Mouse (Mus musculus) hindbrain, postnatal 0 days (tissue): ENCODE measurements at regions not wholly inside any gene's neighbourhood (a gene's known extent, or its start where the extent isn't known, plus 50 kb on each side); places are given as distances from the start of the nearest gene placed in this dataset.

Experiments
- ATAC-seq: fragments of 200-750 bp; cut with Nextera tagmentation; 2 replicates; pipeline ENCODE4 v1.8.0; 2017; ENCODE audit warnings: mild to moderate bottlenecking, moderate TSS enrichment, moderate library complexity
- DNase-seq: peaks from one replicate; pipeline ENCODE4 v3.0.0-alpha.2; 2015; ENCODE audit warnings: low spot score
- H3K27ac ChIP-seq: fragments of 300-500 bp; sonication (generic); 2 replicates; pipeline ENCODE4 v1.5.1; 2014; ENCODE audit warnings: mild to moderate bottlenecking
- H3K27me3 ChIP-seq: fragments of 300-500 bp; sonication (generic); 2 replicates; pipeline ENCODE4 v1.6.1; 2014; ENCODE audit warnings: low read length, mixed read lengths; ENCODE audit not compliant: insufficient read depth
- H3K36me3 ChIP-seq: fragments of 300-500 bp; sonication (generic); 2 replicates; pipeline ENCODE4 v1.6.1; 2014; ENCODE audit warnings: low read length, mixed read lengths; ENCODE audit not compliant: insufficient read depth
- H3K4me1 ChIP-seq: fragments of 300-500 bp; sonication (generic); 2 replicates; pipeline ENCODE4 v1.6.1; 2014; ENCODE audit warnings: antibody characterized with exemption, low read length, mixed read lengths; ENCODE audit not compliant: insufficient read depth
- H3K4me2 ChIP-seq: fragments of 300-500 bp; sonication (generic); 2 replicates; pipeline ENCODE4 v1.6.1; 2014; ENCODE audit warnings: low read depth, mild to moderate bottlenecking, low read length, moderate library complexity, mixed read lengths
- H3K4me3 ChIP-seq: fragments of 300-500 bp; sonication (generic); 2 replicates; pipeline ENCODE4 v1.5.1; 2014; ENCODE audit warnings: low read length
- H3K9ac ChIP-seq: fragments of 300-500 bp; sonication (generic); replicated peaks from 2 replicates; pipeline ENCODE4 v1.6.1; 2014; ENCODE audit warnings: mild to moderate bottlenecking, low read length, moderate library complexity, mixed read lengths
- H3K9me3 ChIP-seq: fragments of 300-500 bp; sonication (generic); 2 replicates; pipeline ENCODE4 v1.6.1; 2016; ENCODE audit warnings: low read length, mixed read lengths
- CTCF ChIP-seq: IDR thresholded peaks from 2 replicates; pipeline ENCODE4 v1.5.1; 2016; ENCODE audit warnings: antibody characterized with exemption, control low read depth, low read depth
- WGBS: fragments of 180-500 bp; shearing (Covaris S2); extraction: QIAGEN DNeasy Blood & Tissue Kit; methylation state at CpG from one replicate; pipeline ENCODE4 v1.1.7; 2014; 5-methylcytosine and 5-hydroxymethylcytosine counted together

- H3K27me3 ChIP-seq = no peaks in the 10 kb centered on the region
- H3K9ac ChIP-seq = no peak overlapping the region
- no peaks in the 10 kb centered on the region for H3K4me1 ChIP-seq
- TF ChIP-seq CTCF = no peak
- H3K9me3 ChIP-seq = no peaks in the 10 kb centered on the region
- H3K4me3 ChIP-seq = no peak overlapping the region
- DNase-seq (no peak), ATAC-seq (no peak)
- H3K4me2 ChIP-seq = no peak overlapping the region
- whole genome bisulfite sequencing = 62% methylated on average over 1 of the region's 1 CpGs
- H3K36me3 ChIP-seq = no peaks in the 10 kb centered on the region
- no peak overlapping the region for H3K27ac ChIP-seq
These were observed 519.3 kb upstream of the Dsel start for GRCm38 (mm10) chr1:112384015-112384414.

DNA sequence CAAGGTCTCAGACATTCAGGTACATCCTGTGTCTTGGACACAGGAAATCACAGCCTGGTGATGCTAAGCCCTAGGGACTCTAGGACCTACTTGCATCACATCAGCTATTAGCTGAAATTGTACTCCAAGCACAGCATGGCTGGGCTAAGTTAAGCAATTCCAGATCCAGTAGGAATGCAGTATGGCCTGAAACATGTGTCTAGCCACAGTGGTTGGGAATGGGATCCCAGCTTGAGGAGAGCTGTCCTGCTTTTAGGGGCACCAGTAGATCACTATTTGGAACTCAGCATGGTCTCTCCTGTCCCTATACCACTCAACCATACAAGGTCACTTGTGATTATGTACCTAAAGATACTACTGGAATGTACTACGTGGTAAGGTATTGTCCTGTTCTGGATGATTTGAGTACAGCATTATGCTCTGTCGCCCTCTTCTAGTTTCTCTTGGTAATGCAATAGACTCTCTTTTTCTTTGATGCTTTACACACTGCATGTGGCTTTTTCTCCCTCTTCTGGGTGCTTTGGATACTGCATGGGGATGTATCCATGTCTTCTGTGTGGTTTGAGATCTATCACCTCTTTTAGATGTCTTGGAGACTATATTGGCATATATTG, 515.0 kb upstream of the Dsel start:
- H3K9me3 ChIP-seq = no peaks in the 10 kb centered on the region
- H3K27ac ChIP-seq = no peak overlapping the region
- TF ChIP-seq CTCF = peak; percentile 99
- H3K4me2 ChIP-seq = no peak overlapping the region
- H3K4me1 ChIP-seq = no peaks in the 10 kb centered on the region
- DNase-seq = peak; percentile 88
- no peaks in the 10 kb centered on the region for H3K36me3 ChIP-seq
- peak; percentile 88 for ATAC-seq
- no peak overlapping the region for H3K9ac ChIP-seq
- no peaks in the 10 kb centered on the region for H3K27me3 ChIP-seq
- no peak overlapping the region for H3K4me3 ChIP-seq
- 11% methylated on average over 2 of the region's 2 CpGs for whole genome bisulfite sequencing

DNA sequence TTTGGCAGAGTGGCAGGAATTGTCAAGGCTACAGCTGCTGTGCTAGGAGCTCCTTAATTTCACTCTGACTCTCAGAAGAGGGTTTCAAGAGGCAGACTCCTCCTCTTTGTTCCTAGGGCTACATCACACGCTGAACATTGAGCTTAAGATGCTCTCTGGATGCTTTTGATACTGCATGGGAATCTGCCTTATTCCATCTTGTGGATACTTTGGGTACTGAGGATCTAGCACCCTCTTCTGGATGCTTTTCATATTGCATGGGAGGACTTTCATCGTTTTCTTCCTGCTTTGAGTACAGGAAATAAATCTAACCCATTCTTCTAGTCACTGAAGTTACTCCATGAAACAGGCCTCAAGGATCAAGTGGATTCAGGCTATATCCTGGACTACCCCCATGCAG, 513.9 kb upstream of the Dsel start:
- Histone ChIP-seq H3K4me2 (no peak overlapping the region), H3K27me3 (no peaks in the 10 kb centered on the region), H3K4me3 (no peak overlapping the region), H3K9me3 (no peaks in the 10 kb centered on the region), H3K9ac (no peak overlapping the region), H3K4me1 (no peaks in the 10 kb centered on the region), H3K36me3 (no peaks in the 10 kb centered on the region), H3K27ac (no peak overlapping the region)
- peak; percentile 81 for ATAC-seq
- 2% methylated on average over 2 of the region's 2 CpGs for WGBS
- peak; percentile 84 for DNase-seq
- peak; percentile 98 for TF ChIP-seq CTCF

DNA sequence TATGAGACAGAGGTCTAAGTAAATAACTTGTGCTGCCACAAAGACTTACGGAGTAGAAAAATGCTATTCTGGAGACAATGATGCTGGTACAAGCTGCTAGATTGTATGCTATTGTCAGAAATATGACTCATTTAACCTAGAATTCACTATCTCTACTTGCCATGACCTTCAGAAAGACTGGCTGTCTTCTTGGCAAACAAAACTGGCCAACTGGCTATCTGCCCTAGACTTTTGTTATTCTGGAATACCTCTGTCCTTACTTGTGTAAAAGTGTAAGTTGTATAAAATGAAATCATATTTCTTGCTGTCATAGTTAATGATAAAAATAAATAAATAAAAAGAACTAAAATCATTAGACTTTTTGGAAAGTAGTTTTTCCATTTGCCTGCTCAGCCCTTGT, 491.1 kb upstream of the Dsel start:
- no peak overlapping the region for H3K4me3 ChIP-seq
- H3K27ac ChIP-seq = no peak overlapping the region
- H3K9me3 ChIP-seq = no peaks in the 10 kb centered on the region
- H3K9ac ChIP-seq = no peak overlapping the region
- no peaks in the 10 kb centered on the region for H3K27me3 ChIP-seq
- WGBS = 78% methylated on average over 1 of the region's 1 CpGs
- H3K36me3 ChIP-seq = no peaks in the 10 kb centered on the region
- H3K4me1 ChIP-seq = no peaks in the 10 kb centered on the region
- no peak for DNase-seq
- no peak for ATAC-seq
- H3K4me2 ChIP-seq = no peak overlapping the region
- TF ChIP-seq CTCF = no peak
